Mouse (Mus musculus) embryonic fibroblast, embryonic 13.5 days (primary cell): ENCODE results near the gene Plcl1. TPM values are rescaled to one million over a fixed set of nuclear protein-coding genes. Genes with fewer than 3 reads are reported as not detected.

Source experiments
- H3K27ac ChIP-seq: 2 replicates; pipeline ENCODE4 v1.5.1; 2012; ENCODE audit warnings: low read length, control low read depth, inconsistent platforms; ENCODE audit not compliant: insufficient read depth
- H3K4me1 ChIP-seq: 2 replicates; pipeline ENCODE4 v1.6.1; 2011; ENCODE audit warnings: low read length; ENCODE audit not compliant: control insufficient read depth, insufficient read depth
- H3K4me3 ChIP-seq: 2 replicates; pipeline ENCODE4 v1.5.1; 2011; ENCODE audit warnings: mild to moderate bottlenecking, control low read depth, low read length; ENCODE audit not compliant: insufficient read depth
- CTCF ChIP-seq: IDR thresholded peaks from 2 replicates; pipeline ENCODE4 v1.5.1; 2011; ENCODE audit warnings: mild to moderate bottlenecking, control low read depth, low read length, moderate library complexity, borderline replicate concordance; ENCODE audit not compliant: insufficient read depth
- POLR2A ChIP-seq: IDR thresholded peaks from 2 replicates; pipeline ENCODE4 v1.6.1; 2011; ENCODE audit warnings: low read depth, mild to moderate bottlenecking, control low read depth, low read length, moderate library complexity
- polyA plus RNA-seq: library from polyadenylated mRNA; stranded (reverse); fragments of >200 nt; gene quantifications from 2 replicates; pipeline ENCODE4 v1.2.4, GENCODE M21; 2011; ENCODE audit warnings: low read depth; ENCODE audit not compliant: missing spikeins, insufficient read length

Gene Plcl1
- polyA plus RNA-seq, 1 experiment = 10.9 TPM

DNA sequence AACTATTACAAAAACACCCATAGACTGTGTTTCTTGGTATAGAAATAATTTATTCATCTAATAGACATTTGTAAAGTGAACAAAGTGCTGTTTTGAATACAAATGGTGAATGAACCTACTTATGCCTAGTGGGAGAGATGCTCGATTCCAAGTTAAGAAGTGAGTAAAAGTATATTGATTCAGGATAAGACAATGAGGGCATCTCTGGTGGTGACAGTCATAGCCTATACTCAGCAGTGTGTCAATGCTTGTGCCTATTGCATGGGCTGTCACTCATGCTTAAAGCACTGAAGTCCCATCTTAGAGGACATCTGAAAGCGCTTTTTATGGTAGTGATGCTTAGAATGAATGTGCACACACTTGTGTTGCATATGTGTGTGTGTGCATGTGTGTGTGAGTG is 226.3 kb downstream of the Plcl1 start:
- no peak for TF ChIP-seq CTCF
- no peak for TF ChIP-seq POLR2A
- H3K4me1 ChIP-seq = no peaks in the 10 kb centered on the region
- H3K27ac ChIP-seq = no peak overlapping the region
- no peak overlapping the region for H3K4me3 ChIP-seq

DNA sequence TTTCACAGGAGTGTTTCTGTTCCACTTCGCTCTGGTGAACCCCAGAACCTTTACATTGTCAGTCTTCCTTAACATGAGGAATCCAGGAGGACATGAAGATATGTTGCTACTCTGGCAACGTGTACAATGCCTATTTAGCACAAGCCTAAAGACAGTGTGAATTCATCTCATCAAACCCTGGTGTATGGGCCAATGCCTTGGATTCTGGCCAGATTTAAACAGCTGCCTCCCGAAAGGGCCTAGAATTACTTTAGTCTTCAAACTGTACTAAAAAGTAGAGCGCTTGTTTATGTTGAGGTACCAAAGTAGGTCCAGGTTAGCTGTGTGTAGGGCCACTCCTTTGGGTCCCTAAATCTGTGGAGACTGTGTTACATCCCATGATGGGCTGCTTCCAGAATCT is 227.6 kb downstream of the Plcl1 start:
- Histone ChIP-seq H3K27ac (no peak overlapping the region), H3K4me1 (no peaks in the 10 kb centered on the region), H3K4me3 (no peak overlapping the region)
- no peak for TF ChIP-seq POLR2A
- TF ChIP-seq CTCF = no peak

DNA sequence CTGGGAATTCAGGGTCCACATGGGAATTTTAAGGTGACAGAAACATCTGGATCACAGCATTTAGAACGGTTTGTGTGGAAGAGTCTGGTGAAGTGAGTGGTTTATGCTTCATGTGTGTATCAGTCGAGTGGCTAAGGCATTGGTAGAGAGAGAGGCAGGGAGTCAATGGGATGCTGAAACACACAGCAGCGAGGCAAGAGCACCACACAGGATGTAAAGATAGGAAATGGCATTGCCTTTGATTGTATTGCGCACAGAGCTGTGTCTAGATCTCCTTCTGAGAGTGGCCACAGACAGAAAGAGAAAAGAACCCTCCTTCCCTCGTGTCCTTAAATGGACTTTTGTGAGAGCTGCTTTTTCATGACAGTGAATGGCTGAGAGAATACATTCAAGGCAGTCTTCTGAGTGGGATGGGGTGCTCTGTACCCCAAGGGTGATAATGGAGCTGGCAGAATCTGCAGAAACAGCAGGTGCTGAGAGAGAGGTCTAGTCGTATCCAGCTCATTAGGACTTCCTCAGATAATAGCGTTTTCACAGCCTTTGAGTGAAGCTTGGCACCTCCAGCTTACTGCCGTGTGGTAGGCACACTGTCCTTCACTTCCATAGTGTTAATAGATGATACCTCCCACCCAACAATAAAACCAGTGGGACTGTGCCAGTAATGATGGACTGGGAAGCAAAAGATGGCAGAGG is 253.9 kb downstream of the Plcl1 start:
- TF ChIP-seq POLR2A = no peak
- TF ChIP-seq CTCF = no peak
- Histone ChIP-seq H3K4me3 (no peak overlapping the region), H3K4me1 (no peaks in the 10 kb centered on the region), H3K27ac (no peak overlapping the region)

DNA sequence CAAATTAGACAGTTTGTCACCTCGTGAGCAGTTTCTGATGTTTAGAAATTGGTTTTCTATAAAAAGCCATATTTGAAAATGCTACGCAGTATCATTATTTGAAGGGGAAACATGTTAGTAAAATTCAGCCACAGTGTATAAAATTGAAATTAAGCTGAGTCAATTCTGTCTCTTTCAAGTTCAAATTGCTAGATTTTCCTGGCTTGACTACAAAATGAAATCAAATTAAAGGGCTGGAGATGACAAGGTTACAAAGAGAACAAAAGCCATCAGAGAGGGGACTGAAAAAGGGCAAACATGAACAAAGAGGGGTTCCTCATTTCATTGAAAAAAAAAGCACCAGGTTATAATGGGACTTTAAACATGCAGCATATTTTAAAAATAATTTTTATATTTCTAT is 255.7 kb downstream of the Plcl1 start:
- H3K27ac ChIP-seq = no peak overlapping the region
- H3K4me1 ChIP-seq = no peaks in the 10 kb centered on the region
- no peak overlapping the region for H3K4me3 ChIP-seq
- TF ChIP-seq CTCF = no peak
- no peak for TF ChIP-seq POLR2A

DNA sequence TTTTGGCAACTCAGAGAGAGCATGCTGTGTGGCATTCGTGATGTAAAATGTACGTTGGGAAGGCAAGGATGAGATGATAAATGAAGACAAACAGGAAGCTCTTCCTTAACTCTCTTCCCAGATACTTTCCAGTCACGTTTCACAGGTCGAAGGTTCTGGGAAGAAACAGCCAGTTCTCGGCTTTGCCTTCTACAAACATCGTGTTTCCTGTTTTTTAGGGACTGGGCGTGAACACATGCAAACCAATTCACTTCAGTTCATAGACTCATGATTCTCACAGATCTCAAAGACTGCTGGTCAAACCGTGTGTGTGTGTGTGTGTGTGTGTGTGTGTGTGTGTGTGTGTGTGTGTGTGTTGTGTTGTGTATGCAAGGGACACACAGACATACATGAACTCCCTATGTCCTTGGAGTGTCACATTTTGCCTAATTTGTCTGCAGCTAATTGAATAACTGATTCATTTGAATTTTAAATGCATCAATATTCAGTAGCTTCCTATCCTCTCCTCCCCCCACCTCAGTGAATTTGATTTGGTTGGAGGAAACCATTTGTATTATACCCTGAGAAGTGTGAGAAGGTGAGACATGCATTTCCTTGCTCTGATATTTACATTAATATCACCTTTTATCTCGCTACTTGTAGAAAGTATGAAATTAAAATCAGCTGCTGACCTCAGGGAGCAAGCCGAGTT is 259.6 kb downstream of the Plcl1 start:
- H3K4me3 ChIP-seq = no peak overlapping the region
- no peaks in the 10 kb centered on the region for H3K4me1 ChIP-seq
- no peak overlapping the region for H3K27ac ChIP-seq
- TF ChIP-seq POLR2A (no peak), CTCF (no peak)

DNA sequence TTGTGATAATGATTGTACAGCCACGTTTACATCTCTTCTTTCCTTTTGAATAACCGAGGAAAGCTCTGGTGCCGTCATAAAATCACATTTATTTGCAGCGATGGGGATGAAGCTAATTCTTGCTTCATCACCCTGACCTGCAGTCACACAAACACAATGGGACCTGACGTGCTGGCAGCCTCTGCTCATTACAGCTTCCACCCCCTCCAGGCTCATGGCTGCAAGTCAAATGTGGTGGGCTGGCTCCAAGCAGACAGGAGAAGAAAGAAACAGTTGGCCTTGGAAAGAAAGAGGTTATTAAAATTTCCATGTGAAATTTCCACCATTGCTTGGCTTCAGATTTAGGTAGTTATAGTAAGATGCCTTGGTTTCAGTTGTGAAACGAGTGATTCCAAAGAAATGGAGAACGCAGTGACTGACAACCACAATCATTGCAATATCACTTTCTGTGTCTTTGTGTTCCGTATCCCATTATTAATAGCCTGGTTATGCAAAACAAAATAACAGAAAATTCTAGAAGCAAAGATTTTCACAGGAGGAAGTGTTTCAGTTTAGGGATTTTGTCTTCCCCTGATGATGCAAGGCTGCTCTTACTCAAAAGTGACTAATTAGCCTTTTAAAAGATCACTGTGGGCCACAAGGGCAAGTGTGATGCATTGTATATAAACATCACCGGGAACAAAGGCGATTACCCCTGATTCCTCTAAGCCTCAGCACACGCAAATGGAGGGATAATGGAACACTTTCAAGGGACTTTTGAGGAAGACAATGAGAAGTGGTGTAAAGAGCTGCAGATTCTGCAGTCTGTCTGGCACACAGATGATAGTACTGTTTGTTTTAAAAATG is 260.3 kb downstream of the Plcl1 start:
- no peak for TF ChIP-seq CTCF
- TF ChIP-seq POLR2A = no peak
- H3K27ac ChIP-seq = no peak overlapping the region
- H3K4me3 ChIP-seq = no peak overlapping the region
- H3K4me1 ChIP-seq = no peaks in the 10 kb centered on the region

DNA sequence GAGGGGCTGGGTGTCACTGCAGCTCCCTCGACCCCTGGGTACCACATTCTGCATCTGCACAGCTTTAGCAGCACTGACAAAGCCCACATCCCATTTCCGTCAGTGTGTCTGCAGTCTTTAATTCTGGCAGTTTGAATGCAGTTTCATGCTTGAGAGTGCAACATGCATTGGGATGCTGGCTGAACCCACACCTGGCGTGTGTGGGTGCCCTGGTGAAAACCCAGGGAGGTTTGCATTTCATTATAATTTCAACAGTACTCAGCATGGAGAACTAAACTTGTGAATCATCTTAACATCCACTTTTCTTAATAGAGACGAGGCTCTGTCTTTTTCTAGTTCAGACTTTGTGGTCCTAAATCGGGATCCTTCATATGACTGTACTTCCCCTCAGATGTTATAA is 261.1 kb downstream of the Plcl1 start:
- Histone ChIP-seq H3K4me1 (no peaks in the 10 kb centered on the region), H3K27ac (no peak overlapping the region), H3K4me3 (no peak overlapping the region)
- TF ChIP-seq CTCF (no peak), POLR2A (no peak)

DNA sequence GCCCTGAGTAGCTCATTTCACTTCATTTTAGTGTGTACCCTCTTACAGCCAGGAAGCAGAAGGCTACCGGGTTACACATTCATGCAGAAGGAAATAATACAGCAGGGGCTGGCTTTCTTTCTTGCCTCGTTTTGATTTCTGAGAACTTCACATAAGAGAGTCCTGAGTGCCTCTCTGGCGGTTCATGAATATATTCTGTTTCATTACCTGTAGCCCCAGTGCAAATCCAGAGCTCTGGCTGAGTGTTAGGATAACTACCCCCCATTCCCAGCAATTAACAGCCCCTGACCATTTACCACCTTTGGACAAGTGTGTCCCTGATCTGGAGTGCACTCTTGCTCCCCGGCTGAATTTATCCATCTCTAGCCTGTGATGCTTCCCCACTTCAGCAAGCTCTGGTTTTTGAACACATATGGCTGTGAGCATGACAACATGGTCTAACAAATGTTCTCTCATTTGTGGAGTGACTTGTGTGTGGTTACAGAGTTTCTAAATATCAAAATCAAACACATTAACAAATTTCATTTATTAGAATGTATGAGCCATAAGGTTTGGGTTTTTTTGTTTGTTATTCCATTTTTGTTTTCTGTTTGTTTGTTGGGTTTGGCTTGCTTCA is 263.0 kb downstream of the Plcl1 start:
- H3K4me3 ChIP-seq = no peak overlapping the region
- no peak overlapping the region for H3K27ac ChIP-seq
- TF ChIP-seq CTCF = no peak
- TF ChIP-seq POLR2A = no peak
- no peaks in the 10 kb centered on the region for H3K4me1 ChIP-seq

DNA sequence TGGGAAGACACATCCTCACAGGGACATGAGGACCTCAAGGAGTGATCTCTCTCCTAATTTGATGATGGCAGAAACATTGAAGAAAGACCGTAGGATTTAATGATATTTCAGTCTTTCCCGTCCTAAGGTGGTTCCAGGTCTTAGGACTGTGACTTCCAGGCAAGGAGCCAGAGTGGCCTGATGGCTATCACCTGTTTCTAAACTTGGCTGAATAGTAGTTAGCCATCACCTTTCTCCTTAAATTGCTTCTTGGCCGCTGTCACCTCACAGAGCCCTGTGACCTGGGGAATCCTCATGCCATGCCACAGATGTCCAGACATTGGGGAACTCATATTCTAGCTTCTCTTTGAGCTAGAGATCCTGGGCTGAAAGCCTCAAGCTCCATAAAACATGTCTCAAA is 277.0 kb downstream of the Plcl1 start:
- Histone ChIP-seq H3K4me3 (no peak overlapping the region), H3K27ac (no peak overlapping the region), H3K4me1 (peaks cover 2% of the 10 kb centered on the region; the same call in 1 of the 2 replicates)
- TF ChIP-seq CTCF = no peak
- TF ChIP-seq POLR2A = no peak
